Mouse (Mus musculus) hindbrain, embryonic 14.5 days (tissue): Measurements from ENCODE around the gene Bdh1. TPM values are rescaled to one million over a fixed set of nuclear protein-coding genes. Genes with fewer than 3 reads are reported as not detected.
A peak's percentile ranks its signal among the peaks of the same experiment; 100 is the strongest.
"Not testable (repeated sequence)": the region's sequence is repeated elsewhere in the genome, so short reads cannot be mapped to it uniquely, and the experiment has no call there.

ENCODE experiments used
- ATAC-seq: fragments of 200-750 bp; cut with Nextera tagmentation; 2 replicates; pipeline ENCODE4 v1.8.0; 2017; ENCODE audit warnings: moderate number of reproducible peaks, mild to moderate bottlenecking, moderate TSS enrichment, moderate library complexity; ENCODE audit not compliant: low FRiP score
- DNase-seq: peaks from one replicate; pipeline ENCODE4 v3.0.0-alpha.2; 2015; ENCODE audit warnings: low spot score
- H3K27ac ChIP-seq: fragments of 300-500 bp; sonication (generic); 2 replicates; pipeline ENCODE4 v1.5.1; 2014; ENCODE audit warnings: mild to moderate bottlenecking, moderate library complexity
- H3K27me3 ChIP-seq: fragments of 300-500 bp; sonication (generic); 2 replicates; pipeline ENCODE4 v1.6.1; 2014; ENCODE audit warnings: mild to moderate bottlenecking, low read length, mixed read lengths; ENCODE audit not compliant: control insufficient read depth, insufficient read depth
- H3K36me3 ChIP-seq: fragments of 300-500 bp; sonication (generic); replicated peaks from 2 replicates; pipeline ENCODE4 v1.6.1; 2014; ENCODE audit not compliant: control insufficient read depth, insufficient read depth
- H3K4me1 ChIP-seq: fragments of 300-500 bp; sonication (generic); replicated peaks from 2 replicates; pipeline ENCODE4 v1.6.1; 2014; ENCODE audit warnings: antibody characterized with exemption, low read length, mixed read lengths; ENCODE audit not compliant: control insufficient read depth, insufficient read depth
- H3K4me2 ChIP-seq: fragments of 300-500 bp; sonication (generic); replicated peaks from 2 replicates; pipeline ENCODE4 v1.6.1; 2014; ENCODE audit warnings: mild to moderate bottlenecking, moderate library complexity
- H3K4me3 ChIP-seq: fragments of 300-500 bp; sonication (generic); replicated peaks from 2 replicates; pipeline ENCODE4 v1.5.1; 2014; ENCODE audit warnings: mild to moderate bottlenecking, low read length
- H3K9ac ChIP-seq: fragments of 300-500 bp; sonication (generic); 2 replicates; pipeline ENCODE4 v1.6.1; 2014
- H3K9me3 ChIP-seq: fragments of 300-500 bp; sonication (generic); 2 replicates; pipeline ENCODE4 v1.6.1; 2016; ENCODE audit warnings: low read length; ENCODE audit not compliant: control insufficient read depth
- WGBS: fragments of 180-500 bp; shearing (Covaris S2); extraction: QIAGEN DNeasy Blood & Tissue Kit; methylation state at CpG from one replicate; pipeline ENCODE4 v1.1.7; 2014; 5-methylcytosine and 5-hydroxymethylcytosine counted together
- polyA plus RNA-seq: library from polyadenylated mRNA; unstranded; fragments of >200 nt; fragmentation: Nextera tagmentation; extraction: Ambion mirVana; gene quantifications from 2 replicates; pipeline ENCODE4 v1.2.1, GENCODE M21; 2014

Gene Bdh1
- polyA plus RNA-seq, 1 experiment from 2014 or later: 92.7 TPM

DNA sequence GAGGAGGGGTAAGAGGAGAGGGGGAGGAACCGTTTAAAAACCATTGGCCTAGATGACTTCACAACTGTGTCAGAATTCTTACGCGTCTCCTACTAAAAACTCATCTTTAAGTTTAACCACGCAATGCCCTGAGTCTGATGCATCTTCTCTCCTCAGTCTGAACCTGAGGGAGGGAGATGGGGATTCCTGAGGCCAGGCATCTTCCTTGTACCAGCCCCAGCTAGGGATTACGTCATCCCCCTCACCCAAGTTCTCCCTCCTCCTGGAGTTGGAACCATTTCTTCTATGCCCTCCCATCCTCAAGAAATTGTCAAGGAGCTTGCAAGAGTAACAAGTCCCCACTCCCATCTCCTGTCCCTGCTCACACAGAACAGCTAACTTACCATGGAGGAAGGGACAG is 44.0 kb downstream of the Bdh1 start:
- WGBS: 85% methylated on average over 5 of the region's 5 CpGs
- no peak for ATAC-seq
- H3K27me3 ChIP-seq: no peaks in the 10 kb centered on the region

DNA sequence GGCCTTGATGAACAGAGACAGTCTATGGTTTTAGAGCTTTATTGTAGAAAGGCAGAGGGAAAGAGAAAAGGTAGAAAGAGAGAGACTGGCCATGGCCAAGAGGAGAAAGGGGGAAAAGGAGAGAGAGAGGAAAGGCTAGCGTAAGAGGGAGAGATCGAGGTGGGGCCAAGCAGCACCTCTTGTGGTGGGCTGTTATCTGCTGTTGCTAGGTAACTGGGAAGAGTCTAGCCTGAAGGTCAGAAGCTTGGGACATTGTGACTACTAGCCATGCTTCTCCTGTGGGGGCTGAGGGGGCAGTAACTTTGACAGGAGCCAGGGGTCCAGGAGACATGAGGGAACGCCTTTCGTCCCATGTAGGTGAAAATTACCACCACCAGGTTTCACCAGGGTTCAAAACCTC is 48.7 kb downstream of the Bdh1 start:
- not testable (repeated sequence) for H3K4me1 ChIP-seq, H3K27ac ChIP-seq, DNase-seq, ATAC-seq, H3K9ac ChIP-seq, H3K36me3 ChIP-seq, H3K4me3 ChIP-seq, H3K27me3 ChIP-seq, H3K9me3 ChIP-seq, H3K4me2 ChIP-seq
- WGBS: 95% methylated on average over 4 of the region's 4 CpGs

More for the DNA sequence above, 44.0 kb downstream of the Bdh1 start:
- no peak overlapping the region for H3K9ac ChIP-seq
- no peak overlapping the region for H3K27ac ChIP-seq
- no peak overlapping the region for H3K4me2 ChIP-seq
- DNase-seq: no peak
- H3K4me3 ChIP-seq: no peak overlapping the region
- no peaks in the 10 kb centered on the region for H3K36me3 ChIP-seq
- no peaks in the 10 kb centered on the region for H3K9me3 ChIP-seq
- H3K4me1 ChIP-seq: no peaks in the 10 kb centered on the region

DNA sequence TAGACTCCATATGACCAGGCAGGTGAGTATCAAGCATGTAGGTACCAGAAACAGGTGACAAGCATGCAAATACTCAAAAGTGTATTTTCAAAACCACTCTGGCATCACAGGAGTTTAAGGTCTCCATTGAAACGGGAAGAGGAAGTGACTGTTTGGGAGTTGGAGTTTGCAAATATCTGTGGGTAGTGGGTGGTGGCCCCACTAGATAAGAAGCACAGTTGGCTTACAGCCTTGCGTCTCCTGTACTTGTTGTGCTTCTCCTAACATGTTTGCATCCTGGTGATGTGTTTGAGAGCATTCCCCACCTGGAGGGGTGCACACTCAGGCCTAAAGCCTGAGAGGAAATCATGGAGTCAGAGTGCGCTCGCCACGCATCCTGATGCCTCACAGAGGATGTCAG is 49.9 kb downstream of the Bdh1 start:
- DNase-seq (no peak), ATAC-seq (no peak)
- peaks cover 4% of the 10 kb centered on the region; the same call in 1 of the 2 replicates for H3K4me1 ChIP-seq
- no peak overlapping the region for H3K4me3 ChIP-seq
- no peak overlapping the region for H3K4me2 ChIP-seq
- H3K27ac ChIP-seq: no peak overlapping the region
- no peak overlapping the region for H3K9ac ChIP-seq
- WGBS: 90% methylated on average over 5 of the region's 5 CpGs
- H3K27me3 ChIP-seq: no peaks in the 10 kb centered on the region
- H3K9me3 ChIP-seq: no peaks in the 10 kb centered on the region
- no peaks in the 10 kb centered on the region for H3K36me3 ChIP-seq

DNA sequence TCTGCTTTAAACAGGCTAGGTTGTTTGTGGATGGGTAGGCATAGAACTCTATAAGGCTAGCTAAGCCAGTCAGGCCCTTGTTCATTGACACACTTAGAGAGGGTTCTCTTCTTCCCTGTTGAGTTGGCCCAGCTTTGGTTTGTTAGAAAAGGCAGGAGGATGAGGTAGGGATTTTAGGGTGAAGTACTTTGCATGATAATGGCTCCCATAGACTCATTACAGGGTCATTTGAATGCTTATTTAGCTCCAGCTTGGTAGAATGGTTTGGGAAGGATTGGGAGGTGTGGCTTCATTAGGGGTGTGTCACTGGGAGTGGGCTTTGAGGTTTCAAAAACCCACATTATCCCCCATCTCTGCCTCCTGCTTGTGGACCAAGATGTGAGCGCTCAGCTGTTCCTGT is 51.1 kb downstream of the Bdh1 start:
- ATAC-seq (no peak), DNase-seq (no peak)
- H3K27ac ChIP-seq: no peak overlapping the region
- H3K4me1 ChIP-seq: peaks cover 4% of the 10 kb centered on the region; the same call in 1 of the 2 replicates
- 97% methylated on average over 1 of the region's 1 CpGs for WGBS
- no peak overlapping the region for H3K4me2 ChIP-seq
- H3K27me3 ChIP-seq: no peaks in the 10 kb centered on the region
- no peak overlapping the region for H3K9ac ChIP-seq
- H3K4me3 ChIP-seq: no peak overlapping the region
- no peaks in the 10 kb centered on the region for H3K9me3 ChIP-seq
- H3K36me3 ChIP-seq: no peaks in the 10 kb centered on the region

DNA sequence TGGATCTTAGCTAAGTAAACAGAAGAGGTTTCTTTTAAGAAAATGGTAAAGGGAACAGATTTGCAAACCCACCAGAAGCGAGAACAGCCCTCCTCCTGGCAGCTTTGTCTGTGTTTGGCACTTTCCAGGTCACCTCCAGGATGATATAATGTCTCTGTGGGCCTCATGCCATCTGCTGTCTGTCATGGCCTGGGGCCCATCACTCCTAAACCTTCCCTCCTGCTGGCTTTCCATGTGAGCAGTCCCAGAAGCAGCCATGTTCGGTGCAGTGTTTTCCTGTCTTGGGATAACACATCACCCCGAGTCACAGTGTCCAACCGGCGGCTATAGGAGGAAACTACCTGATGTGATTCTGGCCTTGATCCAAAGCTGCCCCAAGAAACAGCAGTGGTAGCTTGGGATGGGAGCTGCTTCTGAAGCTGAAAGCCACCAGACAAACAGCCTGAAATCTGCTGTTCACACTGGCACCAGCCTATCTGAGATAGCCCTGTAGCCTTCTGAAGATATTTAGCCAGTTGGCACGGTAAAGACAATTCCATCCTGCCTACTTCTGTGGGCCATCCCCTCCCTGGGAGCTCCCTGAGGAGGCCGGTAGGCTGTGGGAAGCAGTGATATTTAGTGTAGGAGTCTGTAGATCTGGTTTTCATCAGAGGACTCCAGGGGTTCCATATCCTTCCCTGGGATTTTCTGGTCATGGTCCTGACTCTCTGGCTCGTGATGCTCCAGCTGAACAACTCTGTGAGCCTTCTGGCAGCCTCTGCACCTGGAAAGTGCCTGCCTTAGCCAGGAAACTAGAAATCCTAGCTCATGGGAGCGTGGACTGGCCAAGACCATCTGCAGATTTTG is 53.3 kb downstream of the Bdh1 start:
- 0 out of 2 replicates have a peak, but pooled peaks cover 8% of the 10 kb centered on the region for H3K9me3 ChIP-seq
- ATAC-seq (no peak), DNase-seq (peak; percentile 26)
- peaks cover 4% of the 10 kb centered on the region; the same call in 1 of the 2 replicates for H3K4me1 ChIP-seq
- no peaks in the 10 kb centered on the region for H3K36me3 ChIP-seq
- H3K4me2 ChIP-seq: no peak overlapping the region
- H3K9ac ChIP-seq: no peak overlapping the region
- no peaks in the 10 kb centered on the region for H3K27me3 ChIP-seq
- no peak overlapping the region for H3K4me3 ChIP-seq
- 0 out of 2 replicates have a peak overlapping the region, but pooled peaks have one; percentile 32 for H3K27ac ChIP-seq
- 62% methylated on average over 9 of the region's 9 CpGs for WGBS

DNA sequence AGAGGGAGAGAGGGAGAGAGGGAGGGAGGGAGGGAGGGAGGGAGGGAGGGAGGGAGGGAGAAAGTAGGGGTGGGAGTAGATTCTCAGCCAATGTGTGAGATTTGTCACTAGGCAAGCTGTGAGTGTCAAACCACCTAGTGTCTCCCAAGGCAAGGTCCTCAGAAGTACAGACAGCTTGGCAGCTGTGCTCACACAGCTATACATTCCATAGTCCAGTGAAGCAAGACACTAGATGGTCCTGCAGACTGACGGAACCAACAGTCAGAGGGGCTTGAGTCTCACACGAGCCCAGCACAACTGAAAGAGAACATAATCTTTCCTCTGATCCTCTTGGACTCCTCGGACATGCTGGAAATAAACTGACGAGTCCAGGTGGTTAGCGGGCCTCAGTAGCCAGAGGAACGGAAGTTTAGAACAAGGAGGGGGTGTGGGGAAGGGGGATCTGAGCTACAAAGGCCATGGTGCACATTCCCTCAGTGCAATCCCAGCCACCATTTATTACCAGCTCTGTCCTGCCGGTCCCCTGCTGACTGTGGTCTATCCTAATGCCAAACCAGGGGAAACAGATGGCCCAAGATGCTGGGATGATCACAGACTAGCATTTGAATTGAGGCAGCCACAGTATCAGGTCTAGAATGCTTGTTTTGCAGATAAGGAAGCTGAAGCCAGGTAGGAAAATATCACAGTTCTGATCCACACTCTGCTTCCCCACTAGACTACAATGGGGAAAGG is 55.0 kb downstream of the Bdh1 start:
- H3K36me3 ChIP-seq: no peaks in the 10 kb centered on the region
- no peak overlapping the region for H3K27ac ChIP-seq
- H3K4me3 ChIP-seq: no peak overlapping the region
- WGBS: 68% methylated on average over 7 of the region's 7 CpGs
- DNase-seq: no peak
- peaks cover 4% of the 10 kb centered on the region; the same call in 1 of the 2 replicates for H3K4me1 ChIP-seq
- no peak for ATAC-seq
- H3K27me3 ChIP-seq: no peaks in the 10 kb centered on the region
- H3K9me3 ChIP-seq: 0 out of 2 replicates have a peak, but pooled peaks cover 8% of the 10 kb centered on the region
- no peak overlapping the region for H3K9ac ChIP-seq
- no peak overlapping the region for H3K4me2 ChIP-seq

DNA sequence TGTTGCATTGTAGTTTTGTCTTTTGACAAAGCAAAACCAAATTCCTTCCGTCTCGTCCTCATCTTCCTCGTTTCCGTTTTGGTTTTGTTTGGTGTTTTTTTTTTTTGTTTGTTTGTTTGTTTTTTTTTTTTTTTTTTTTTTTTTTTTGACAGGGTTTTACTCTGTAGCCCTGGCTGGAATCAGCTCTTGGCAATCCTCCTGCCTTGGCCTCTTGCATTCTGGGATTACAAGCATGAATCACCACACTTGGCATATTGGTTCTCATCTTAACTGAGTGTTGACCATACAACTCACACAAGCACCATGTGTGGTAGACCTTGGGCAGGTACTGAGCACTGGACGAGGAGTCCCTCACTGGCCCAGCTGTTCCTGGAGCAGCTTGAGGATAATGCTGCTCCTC is 63.3 kb downstream of the Bdh1 start:
- WGBS: 95% methylated on average over 5 of the region's 5 CpGs
- no peaks in the 10 kb centered on the region for H3K9me3 ChIP-seq
- H3K4me3 ChIP-seq: no peak overlapping the region
- H3K9ac ChIP-seq: no peak overlapping the region
- no peak for ATAC-seq
- no peak overlapping the region for H3K4me2 ChIP-seq
- H3K4me1 ChIP-seq: peaks cover 7% of the 10 kb centered on the region; the same call in 1 of the 2 replicates
- H3K36me3 ChIP-seq: no peaks in the 10 kb centered on the region
- H3K27me3 ChIP-seq: no peaks in the 10 kb centered on the region
- no peak for DNase-seq
- H3K27ac ChIP-seq: no peak overlapping the region

DNA sequence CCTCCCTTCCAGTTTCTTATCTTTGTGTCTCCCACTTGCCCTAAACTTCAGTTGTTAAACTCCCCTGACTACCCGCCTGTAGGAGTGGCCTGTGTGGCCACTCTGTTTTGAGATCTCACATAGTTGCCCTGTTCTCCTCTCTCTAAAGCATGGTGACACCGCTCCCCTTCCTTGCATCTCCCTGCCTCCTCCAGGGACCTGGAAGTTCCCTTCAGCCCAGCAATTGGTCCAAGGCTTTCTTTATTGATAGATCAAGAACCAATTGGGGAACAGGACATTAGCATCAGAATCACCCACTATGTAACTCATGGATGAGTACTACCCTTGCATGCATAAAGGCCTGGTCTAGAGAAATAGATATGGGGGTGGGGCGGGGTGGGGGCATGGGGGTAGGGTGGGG is 65.2 kb downstream of the Bdh1 start:
- Histone ChIP-seq H3K27me3 (no peaks in the 10 kb centered on the region), H3K4me1 (peaks cover 7% of the 10 kb centered on the region; the same call in 1 of the 2 replicates), H3K9ac (no peak overlapping the region), H3K27ac (no peak overlapping the region), H3K9me3 (no peaks in the 10 kb centered on the region), H3K36me3 (no peaks in the 10 kb centered on the region), H3K4me2 (no peak overlapping the region), H3K4me3 (no peak overlapping the region)
- ATAC-seq (no peak), DNase-seq (no peak)
- WGBS: 85% methylated on average over 3 of the region's 3 CpGs

DNA sequence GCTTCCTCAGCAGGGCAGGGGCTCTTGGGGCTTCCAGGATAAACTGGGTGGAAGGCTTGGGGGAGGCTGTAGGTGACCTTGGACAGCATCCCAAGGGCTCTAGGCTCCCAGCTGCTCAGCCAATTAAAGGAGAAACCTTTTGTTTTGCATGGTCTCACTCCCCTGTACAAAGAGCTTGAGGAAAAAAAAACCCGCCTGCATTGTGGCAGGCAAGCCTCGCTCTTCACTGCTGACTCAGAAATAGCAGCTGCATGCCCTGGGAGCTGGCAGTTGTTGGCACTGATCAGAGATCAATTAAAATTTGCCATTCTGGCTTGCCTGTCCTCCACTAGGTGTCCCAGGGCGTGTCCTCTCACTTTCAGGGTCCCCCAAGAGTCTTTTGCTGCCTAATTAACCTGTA is 67.0 kb downstream of the Bdh1 start:
- DNase-seq: no peak

More for the DNA sequence above, 67.0 kb downstream of the Bdh1 start:
- Histone ChIP-seq H3K4me1 (peaks cover 16% of the 10 kb centered on the region), H3K27ac (0 out of 2 replicates have a peak overlapping the region, but pooled peaks have one; percentile 47), H3K9me3 (no peaks in the 10 kb centered on the region), H3K9ac (no peak overlapping the region), H3K4me3 (no peak overlapping the region), H3K27me3 (no peaks in the 10 kb centered on the region), H3K4me2 (no peak overlapping the region), H3K36me3 (no peaks in the 10 kb centered on the region)
- ATAC-seq: no peak
- WGBS: 9% methylated on average over 3 of the region's 3 CpGs
